Mouse (Mus musculus) left cerebral cortex, adult 11 months (tissue): ENCODE results near the gene Gimap3.

Experiments
- DNase-seq: peaks from one replicate; pipeline ENCODE4 v3.0.0; 2022; ENCODE audit warnings: low spot score

The Gimap3 gene

DNA sequence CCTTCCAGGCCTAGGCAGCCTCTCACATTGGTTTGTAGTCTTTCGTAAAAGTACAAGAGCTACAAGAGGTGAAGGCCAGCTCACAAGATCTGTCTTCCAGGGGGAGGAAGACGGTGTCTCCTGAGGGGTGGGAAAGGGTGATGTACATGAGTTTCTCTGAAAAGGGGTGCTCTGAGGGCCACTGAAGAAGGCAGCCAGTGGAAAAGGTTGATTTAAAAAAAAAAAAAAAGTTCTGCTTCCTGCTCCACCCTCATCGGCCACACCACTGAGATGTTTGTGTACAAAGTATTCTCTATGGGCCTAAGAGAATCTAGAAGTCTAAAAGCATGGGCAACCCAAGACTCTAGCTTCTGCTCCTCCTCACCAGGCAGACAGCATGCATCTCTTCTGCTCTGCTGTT is at the start of gene Gimap3:
Gimap3 (minus strand) TSS at position 156 of the 400 bp plus-strand sequence.
- DNase-seq: no peak

- peak; percentile 55 for DNase-seq
Measured at GRCm38 (mm10) chr6:48817815-48818214, 47.2 kb upstream of the Gimap3 start.

- no peak for DNase-seq
Measured at GRCm38 (mm10) chr6:48815013-48815412, 44.4 kb upstream of the Gimap3 start.

GRCm38 (mm10) chr6:48809494-48810219 is 39.0 kb upstream of the Gimap3 start:
- DNase-seq: no peak

- no peak for DNase-seq
Measured at GRCm38 (mm10) chr6:48806746-48807145, 36.1 kb upstream of the Gimap3 start.

GRCm38 (mm10) chr6:48804346-48804745 is 33.7 kb upstream of the Gimap3 start:
- DNase-seq: no peak

- no peak for DNase-seq
Measured at GRCm38 (mm10) chr6:48803406-48804051, 32.9 kb upstream of the Gimap3 start.

- DNase-seq: no peak
Measured at GRCm38 (mm10) chr6:48801897-48802296, 31.2 kb upstream of the Gimap3 start.

DNA sequence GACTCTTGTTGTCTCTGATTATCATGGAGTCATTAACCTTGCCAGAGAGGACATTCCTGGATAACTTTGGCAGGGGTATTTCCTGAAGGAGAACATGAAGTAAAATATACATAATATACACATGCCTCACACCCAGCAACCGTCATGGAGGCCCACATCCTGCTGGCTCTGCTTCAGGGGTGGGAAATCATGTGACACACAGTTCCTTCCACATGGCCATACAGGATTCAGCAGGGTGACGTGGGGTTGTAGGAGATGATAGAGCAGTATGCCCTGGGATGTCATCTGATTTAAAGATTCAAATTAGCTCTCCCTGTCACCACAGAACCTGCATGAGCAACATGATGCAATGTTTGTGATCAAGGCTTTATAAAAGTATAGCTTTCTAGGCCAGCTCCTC is 17.2 kb upstream of the Gimap3 start:
- DNase-seq: no peak

DNA sequence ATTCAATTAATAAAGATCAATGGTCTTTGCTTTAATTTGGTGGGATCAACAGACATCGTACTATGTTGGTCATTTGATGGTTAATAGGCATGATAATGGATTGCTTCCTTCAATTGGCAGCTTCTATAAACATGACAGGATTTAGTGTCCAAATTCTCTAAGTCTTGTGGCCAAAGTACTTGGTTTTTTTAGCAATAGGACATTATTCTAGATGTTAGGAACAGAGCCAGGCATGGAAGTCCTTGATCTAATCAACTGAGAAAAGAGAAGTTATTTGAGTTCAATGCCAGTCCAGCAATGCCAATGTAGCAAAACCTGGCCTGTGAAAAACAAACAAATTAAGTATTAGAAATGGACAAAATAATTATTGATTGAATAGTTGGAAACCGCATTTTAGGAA is 14.9 kb upstream of the Gimap3 start:
- DNase-seq: no peak

DNA sequence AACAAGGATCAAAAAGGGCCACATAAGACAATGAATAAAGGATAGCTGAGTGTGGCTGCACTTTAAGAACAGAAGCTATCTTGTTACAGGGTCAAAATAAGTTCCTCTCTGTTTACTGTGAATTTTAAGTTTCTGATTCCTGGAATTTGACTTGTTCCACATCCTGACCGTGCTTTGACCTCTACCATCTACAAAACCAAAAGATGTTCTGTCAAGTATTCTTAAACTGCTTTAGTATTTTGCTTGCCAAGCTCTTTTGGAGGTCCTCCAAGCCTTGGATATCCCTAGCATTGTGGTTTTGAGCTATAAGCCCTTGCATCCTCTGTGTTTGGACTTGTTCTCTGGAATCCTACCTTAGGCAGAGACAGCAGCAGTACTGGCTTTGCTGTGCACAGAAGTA is 14.5 kb upstream of the Gimap3 start:
- DNase-seq: no peak

DNA sequence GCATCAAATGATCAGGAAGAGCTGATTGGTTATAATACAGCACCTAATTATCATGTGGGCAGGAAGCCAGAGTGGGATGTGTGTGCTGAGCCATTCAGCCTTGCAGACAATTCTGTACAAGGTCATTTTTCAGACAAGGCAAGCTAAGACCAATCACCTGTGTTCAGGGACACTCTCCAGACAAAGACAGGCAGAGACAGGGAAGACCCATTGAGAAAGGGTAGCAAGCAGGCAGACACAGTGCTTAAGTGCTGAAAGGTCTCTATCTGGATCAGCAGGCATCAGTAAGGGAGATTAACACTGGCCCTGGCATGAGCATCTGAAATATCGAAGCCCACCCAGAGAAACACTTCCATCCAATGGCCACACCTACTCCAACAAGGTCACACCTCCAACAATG is 13.8 kb upstream of the Gimap3 start:
- DNase-seq: no peak

GRCm38 (mm10) chr6:48772030-48772429 is 1.4 kb upstream of the Gimap3 start:
- DNase-seq: peak; percentile 43

GRCm38 (mm10) chr6:48768933-48769332 is 1.7 kb downstream of the Gimap3 start:
- no peak for DNase-seq

- DNase-seq: no peak
Measured at GRCm38 (mm10) chr6:48768178-48768869, 2.3 kb downstream of the Gimap3 start.

DNA sequence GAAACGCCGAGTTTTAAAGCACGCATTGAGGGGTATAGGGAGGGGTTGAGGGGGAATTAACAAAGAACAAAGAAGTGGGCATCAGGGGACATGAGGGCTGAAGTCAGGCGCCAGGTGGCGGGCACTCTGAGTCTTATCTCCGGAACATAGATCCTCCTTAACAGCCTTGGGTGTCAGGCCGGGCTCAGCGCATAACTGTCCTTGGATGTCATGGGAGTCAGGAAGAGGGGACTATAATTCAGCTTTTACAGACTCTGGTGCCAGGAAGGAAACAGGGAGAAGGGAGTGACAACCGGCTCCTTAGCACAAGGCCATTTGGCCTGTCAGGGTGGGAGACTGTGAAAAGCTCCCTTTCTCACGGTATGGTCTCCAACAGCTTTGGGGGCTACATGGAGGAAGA is 6.2 kb downstream of the Gimap3 start:
- DNase-seq: no peak

DNA sequence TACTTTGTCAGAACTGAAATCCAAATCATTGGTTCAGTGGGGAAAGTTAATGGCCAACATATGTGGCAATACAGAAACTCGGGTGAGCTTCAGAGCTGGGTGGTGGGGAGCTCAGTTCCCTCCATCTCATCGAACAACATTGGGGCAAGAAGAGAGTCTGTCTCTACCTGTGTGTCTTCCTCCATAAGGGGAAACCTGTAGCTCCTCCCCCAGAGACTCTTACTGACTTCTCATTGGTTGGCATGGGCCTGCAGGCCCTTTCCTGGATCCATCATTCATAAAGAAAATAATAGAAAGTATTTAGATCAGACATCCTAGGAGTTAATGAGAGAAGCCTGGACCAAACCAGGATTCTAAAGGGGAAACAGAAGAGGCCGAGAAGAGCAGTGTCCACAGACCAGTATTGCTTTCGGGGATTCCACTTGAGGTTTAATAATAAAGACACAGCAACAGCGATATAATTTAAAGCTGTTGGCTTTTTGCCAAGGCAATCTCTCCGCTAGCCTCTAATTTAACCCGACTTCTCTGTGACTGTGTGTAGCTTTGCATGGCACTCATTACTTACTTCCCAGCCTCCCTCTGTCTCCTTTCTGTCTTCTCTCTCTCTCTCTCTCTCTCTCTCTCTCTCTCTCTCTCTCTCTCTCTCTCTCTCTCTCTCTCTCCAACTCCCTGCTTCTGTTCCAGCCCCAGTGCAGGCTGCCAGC is 6.9 kb downstream of the Gimap3 start:
- DNase-seq: no peak

- DNase-seq: no peak
Measured at GRCm38 (mm10) chr6:48747091-48747966, 23.3 kb downstream of the Gimap3 start.

GRCm38 (mm10) chr6:48745959-48746889 is 24.4 kb downstream of the Gimap3 start, which contains the start of gene Gimap5:
Gene Gimap5 (plus strand): TSS chr6:48746197.
- no peak for DNase-seq

DNA sequence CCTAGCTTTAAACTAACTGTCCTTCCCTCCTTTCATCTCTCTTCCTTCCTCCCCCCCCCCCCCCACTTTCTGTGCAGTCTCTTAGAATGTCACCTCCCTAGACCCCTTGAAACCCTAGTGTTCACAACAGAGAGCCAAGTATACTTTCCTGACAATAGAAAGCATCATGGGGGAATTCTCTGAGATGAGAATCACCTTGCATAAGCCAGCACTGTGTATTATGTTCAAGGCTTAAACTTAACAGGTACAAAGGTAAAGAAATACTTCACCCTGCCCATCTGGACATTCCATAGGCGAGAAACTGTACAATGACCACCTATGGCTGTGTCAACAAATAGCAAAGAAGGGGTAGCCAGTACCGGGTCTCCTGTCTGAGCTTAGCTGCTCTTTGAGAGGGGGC is 25.2 kb downstream of the Gimap3 start:
- no peak for DNase-seq
